Mouse (Mus musculus) thymus, postnatal 4 days (tissue): ENCODE data around the gene Klc3.

Experiments
- DNase-seq: peaks from one replicate; pipeline ENCODE4 v3.0.0; 2021

The Klc3 gene

DNA sequence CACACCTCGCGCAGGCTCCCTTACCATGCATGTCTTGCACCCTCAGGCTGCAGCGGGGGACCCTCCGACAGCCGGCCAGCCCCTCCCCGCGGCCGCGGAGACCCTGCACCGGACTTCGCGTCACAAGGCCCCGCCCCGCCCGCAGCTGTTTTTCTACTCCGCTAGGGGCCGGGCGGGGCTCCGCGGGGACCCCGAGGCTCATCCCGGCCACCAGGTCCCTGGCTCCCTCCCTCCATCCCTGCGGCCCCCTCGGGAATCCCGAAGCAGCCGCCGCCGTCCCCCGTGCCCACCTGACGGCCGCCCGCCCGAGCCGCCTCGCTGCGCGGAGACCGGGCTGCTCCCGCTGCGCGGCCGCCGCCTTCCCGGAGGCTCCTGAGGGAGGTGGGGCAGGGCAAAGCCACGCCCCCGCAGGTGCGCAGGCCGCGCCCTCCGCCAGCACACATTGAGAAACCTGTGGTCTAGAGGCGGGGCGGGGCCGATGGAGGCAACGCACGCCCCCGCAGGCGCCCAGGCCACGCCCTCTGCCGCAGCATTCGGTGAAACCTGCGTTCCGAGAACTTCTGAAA is at the start of gene Klc3:
Klc3 (minus strand) TSS at position 374 of the 566 bp plus-strand sequence.
- peak; percentile 96 for DNase-seq

DNA sequence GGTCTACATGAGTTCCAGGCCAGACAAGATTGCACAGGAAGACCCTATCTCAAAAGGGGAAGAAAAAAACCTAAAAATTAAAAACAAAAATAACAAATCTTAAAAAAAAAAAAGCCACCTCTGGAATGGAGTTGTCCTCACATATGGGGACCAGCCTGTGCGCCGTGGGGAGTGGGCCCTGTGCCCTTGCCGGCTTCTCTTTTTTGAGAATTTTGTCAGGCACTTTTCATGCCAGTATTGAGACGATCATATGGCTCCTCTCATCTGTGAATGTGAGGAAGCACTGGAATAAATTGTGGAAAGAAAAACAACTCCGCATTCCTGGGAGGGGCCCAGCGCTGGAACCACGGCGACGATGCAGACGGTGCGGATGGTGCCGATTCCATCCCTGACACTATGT is 45.3 kb upstream of the Klc3 start:
- DNase-seq: no peak

DNA sequence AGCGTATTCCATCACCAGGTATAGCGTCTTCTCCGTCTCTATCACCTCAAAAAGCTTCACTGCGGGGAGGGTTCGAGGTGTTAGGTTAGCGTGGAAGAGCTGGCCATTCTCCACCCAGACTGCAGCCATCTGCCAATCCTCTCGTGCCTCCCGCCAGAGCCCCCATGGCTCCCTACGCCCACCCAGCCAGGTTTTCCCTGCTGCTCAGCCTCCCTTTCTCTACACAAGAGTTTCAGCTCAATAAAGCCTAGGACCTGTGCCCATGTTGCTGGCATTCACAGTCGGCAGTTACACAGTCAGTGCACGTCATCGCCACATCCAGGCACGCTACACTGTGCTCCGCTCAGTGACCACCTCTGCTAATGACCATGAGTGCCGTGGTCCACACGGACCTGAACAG is 43.8 kb upstream of the Klc3 start:
- no peak for DNase-seq

DNA sequence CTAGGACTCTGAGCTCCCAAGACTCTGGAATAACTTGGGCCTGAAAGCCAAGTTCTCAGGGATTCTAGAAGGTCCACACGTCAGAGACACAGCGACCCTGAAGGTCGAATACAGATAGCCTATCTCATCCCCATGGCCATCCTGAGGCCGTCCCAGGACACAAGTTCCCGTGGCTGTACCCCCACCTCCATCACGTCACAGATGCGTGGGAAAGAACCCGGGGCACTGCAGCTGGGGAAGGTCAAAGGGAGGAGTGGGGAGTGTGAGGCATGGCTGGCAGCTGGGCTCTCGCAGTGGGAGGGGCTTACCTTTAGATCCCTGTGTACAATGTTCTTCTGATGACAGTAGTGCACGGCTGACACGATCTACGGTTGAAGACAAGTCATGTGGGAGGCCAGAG is 40.9 kb upstream of the Klc3 start:
- no peak for DNase-seq

DNA sequence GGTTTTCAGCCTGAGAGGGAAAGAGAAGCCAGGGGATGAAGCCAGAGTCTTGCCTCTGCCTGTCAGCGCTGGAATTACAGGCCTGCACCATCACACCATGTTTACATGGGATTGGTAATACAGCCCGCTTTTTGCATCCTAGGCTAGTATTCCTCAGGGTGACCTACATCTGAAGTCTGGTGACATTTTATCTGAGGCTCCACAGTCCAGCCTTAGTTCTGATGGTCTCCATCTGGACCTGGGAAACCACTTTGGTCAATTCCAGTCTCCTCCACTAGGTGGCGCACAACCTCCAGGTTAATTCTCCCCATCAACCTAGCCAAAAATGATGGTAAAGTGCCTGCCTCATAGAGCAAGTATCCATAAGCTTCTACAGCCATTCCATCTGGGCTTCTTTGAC is 39.4 kb upstream of the Klc3 start:
- DNase-seq: peak; percentile 88

DNA sequence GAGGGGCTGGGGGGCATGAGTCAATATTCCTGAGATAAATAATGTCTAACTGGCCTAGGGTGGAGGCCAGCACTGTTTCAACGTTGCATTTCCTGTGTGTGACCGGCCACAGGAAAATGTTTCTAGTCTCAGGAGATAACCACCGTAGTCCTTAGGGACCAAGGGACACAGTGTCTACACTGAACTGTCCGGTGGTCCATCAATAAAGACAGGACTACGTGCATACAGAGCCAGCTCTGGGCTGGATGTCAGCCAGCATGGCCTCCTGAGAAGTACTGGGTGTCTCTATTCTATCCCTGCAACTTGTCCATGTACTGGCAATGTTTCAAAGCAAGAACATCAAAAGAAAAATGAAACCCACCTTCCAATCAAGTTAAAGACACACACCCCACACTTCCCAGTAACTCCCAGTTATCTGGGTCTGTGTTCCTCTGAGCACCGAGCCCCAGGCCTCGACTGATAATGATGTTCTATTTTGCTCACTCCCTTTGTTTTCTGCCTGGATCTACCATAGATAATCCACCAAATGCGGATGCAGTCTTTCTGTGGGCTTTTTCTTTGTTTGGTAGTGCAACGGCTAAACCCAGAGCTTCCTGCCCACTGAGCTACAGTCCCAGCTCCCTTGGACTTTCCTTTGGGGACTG is 37.7 kb upstream of the Klc3 start:
- DNase-seq: no peak

DNA sequence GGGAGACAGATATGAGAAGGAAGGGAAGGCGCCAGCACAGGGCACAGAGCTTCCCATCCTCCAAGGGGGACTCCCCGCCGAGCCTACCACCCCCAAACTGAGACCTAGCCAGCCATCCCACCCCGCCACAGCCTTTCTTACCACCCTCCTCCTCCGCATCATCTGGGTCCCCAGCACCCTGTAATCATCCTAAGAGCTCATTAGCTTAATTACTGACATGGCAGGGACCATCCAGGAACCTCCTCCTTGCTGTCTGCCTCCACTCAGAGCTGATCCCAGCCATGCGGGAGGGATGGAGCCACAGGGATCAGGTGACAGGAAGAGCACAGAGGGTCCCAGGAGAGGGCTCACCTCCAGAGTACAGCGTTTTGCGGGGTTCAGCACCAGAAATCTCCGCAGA is 33.1 kb upstream of the Klc3 start:
- no peak for DNase-seq

DNA sequence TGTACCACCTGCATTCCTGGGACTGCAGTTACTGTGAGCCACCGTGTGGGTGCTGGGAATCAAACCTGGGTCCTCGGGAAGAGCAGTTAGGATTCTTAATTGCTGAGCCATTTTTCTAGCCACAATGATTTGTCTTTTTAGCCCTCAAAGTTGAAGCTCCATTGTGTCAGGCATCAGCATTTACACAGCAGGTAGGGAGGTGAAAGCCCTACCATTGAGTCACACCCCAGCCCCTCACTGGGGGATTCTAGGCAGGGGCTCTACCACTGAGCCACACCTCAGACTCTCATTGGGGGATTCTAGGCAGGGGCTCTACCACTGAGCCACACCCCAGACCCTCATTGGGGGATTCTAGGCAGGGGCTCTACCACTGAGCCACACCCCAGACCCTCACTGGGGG is 32.4 kb upstream of the Klc3 start:
- DNase-seq: no peak

DNA sequence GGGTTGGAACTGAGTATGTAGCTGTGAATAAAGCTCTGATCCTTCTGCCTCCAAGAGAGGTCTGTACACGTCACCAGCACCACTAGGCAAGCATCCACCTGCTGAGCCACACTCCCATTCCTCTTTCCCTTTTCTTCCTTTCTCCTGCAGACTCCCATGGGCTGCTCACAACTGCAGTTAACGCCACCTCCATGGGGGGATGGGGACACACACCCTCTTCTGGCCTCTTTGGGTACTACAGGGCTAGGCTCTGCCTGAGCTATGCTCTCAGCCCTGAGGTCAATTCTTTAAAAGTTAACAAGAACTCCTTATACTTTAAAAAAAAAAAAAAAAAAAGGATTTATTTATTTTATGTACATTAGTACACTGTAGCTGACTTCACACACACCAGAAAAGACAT is 28.6 kb upstream of the Klc3 start:
- DNase-seq: peak; percentile 44

DNA sequence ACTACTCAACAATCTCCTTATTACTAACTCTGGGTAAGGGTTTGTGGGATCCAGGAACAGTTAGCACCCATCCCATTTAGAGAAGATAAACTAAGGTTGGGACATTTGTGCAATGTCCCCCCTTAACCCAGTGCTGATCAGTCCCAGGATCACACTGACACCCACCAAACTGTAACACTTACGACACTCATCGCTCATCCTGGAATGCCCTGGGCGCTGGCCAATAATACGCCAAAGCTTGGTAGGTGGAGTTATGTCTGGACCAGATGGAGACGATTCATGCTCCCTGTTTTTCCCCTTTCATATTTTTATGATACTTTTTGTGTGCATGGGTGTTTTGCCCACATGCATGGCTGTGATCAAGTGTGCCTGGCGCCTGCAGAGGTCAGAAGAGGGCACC is 26.5 kb upstream of the Klc3 start:
- DNase-seq: no peak

DNA sequence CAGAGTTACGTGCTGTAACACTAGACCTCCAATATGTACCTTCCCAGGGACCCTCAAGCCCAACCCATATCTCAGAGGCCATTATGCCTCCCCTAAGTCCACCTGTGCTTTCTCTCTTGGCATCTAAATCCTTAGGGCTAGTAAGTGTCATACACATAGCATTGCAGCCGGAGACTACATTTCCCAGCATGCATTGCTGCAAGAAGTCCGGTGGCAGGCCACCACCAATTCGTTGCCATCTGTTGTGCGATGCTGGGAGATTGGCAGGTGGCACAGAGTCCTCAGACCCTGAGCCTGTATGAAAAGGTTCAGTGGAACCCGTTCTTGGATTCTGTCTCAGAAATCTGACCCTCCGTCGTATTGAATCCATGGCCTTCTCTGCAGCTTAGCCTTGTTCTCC is 25.8 kb upstream of the Klc3 start:
- DNase-seq: peak; percentile 42

DNA sequence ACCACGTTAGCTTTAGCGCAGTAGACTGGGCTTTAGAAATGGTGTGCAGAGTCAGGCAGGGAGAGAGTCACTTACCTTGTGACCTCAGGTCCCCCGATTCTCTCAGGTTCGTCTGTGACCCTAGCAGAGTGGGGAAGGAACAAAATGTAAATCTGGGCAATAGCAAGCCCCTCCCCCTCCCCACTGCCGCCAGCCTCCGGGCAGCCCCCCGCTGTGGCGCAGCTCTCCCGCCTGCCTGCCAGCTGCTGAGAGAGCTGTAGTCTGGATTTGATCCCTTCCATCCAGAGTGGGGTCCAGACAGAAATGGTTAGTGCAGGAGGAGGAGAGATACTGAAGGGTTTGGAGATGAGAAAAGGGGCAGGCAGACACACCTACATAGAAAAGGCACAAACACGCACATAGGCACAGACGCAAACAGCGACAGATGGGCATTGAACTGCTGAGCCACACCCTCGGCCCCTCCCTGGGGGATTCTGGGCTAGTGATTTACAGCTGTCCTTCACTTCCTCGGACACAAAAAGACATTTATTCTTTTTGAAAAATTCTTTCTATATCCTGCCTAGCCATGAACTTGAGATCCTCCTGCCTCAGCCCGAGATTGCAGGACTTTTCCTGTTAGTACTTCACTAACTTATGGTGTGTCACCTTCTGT is 24.2 kb upstream of the Klc3 start:
- DNase-seq: no peak

DNA sequence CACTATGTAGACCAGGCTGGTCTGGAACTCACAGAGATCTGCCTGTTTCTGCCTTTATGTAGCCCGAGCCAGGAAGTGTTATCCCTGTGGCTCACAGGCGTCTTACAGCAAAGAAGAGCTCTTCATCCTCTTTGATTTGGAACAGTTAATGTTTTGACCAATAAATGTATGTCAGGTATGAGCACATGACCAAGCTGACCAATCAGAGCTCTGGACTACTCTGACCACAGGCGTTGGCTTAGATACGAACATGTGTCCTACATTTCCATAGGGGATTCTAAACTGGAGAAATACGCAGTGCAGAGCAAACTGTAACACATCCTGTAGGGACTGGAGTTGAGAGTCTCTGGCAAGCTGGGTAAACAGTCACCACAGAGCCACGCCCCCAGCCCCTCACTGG is 23.0 kb upstream of the Klc3 start:
- no peak for DNase-seq

DNA sequence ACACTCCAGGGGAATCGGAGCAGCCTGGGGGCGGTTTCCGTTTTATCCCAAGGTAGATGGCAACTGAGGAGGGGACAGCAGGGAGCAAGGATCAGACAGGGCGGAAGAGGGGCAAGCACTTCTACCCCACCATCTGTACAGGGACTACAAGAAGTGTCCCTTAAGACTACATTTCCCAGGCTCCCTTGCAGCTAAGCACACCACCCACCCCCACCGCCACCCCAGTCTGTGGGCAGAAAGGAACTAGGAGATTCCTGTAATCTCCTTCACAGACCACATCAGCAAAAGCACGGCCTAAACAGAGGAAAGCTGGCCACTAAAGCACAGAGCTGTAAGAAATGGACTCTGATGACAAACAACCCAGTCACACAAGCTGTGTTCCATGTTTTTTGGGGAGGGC is 22.4 kb upstream of the Klc3 start:
- no peak for DNase-seq

DNA sequence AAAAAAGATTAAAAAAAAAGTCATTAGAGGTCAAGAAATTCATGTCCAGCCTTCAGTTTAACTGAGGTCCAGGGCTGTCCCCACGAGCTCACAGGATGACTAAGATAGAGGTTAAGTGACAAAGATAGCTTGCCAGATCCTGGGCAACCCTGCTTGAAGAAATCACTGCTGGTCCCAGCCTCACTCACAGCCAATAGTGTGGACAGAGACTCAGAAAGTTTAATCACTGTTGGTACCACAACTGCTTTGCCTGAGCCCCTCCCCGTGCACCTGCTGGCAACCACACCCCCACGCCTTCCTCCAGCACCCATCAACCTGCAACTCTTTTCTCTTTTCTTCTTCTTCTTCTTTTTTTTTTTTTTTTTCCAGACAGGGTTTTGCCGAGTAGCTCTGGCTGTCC is 20.1 kb upstream of the Klc3 start:
- DNase-seq: no peak

DNA sequence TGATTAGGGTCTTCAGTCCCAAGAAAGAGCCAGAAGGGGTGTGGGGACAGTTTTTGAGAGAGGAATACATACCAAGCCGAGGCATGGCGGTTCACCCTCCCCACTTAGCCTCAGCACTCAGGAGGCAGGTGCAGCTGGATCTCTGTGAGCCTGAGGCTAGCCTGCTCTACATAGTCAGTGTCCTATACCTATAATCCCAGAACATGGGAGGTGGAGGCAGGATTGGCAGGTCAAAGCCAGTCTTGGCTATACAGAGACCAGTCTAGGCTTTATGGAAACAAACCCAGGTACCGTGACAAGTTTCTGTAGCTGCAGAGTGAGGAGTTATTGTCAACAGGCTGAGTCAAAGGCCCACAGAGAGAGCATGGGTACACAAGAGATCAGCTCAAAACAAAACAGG is 19.2 kb upstream of the Klc3 start:
- DNase-seq: no peak

DNA sequence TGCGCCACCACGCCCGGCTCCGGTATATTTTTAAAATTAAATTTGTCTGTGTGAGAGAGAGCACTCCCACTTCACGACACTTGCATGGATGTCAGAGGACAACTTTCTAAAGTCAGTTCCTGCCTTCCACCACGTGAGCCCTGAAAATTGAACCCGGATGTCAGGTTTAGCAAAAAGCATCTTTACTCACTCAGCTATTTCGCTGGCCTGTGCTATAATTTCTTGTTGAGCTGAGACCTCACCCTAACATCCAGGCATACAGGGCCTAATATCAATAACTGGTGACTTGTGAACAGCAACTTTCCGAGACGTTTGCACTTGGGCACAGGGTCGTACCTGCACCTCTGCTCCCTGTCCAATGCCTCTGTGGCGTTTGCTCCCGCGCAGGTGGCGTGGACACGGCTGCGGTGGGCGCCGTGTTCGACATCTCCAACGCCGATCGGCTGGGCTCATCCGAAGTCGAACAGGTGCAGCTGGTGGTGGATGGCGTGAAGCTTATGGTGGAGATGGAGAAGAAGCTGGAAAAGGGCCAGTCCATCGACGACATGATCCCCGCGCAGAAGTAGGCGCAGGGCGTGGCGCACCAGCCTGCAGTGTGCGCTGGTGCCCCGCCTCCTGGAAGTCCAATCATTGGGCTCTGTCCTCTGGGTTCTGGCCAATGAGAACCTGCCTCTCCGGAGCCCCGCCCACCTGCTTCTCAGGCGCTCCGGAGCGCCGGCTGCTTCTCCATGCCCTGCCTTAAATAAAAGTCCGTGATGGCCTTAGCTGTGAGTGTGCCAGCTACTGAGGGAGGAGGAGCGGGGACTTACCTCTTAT is 17.1 kb upstream of the Klc3 start:
- DNase-seq: peak; percentile 94

DNA sequence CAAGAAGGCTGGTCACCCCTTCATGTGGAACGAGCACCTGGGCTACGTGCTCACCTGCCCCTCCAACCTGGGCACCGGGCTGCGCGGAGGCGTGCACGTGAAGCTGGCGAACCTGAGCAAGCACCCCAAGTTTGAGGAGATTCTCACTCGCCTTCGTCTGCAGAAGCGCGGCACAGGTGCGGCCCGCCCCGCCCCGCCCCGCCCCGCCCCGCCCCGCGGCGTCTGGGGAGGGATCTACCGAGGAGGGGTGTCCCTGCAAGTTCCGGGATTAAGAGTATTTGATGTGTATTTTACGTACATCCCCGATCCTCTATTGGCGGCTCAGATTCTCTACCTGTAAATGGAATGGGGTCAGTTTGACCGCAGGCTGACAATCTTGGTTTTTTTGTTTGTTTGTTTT is 16.2 kb upstream of the Klc3 start:
- peak; percentile 53 for DNase-seq

DNA sequence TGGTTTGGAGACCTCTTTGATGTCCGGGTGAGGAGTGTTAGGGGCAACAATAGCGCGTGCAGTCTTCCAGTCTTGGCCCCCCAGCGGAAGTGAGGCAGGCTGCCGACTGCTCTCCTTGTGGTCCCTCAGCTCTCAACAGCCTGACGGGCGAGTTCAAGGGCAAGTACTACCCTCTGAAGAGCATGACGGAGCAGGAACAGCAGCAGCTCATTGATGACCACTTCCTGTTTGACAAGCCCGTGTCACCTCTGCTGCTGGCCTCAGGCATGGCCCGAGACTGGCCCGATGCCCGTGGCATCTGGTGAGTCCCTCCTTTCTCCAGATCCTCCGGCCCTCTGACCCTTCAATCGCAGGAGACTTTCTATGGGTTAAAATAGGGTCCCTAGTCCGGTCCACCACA is 12.7 kb upstream of the Klc3 start:
- DNase-seq: peak; percentile 38

DNA sequence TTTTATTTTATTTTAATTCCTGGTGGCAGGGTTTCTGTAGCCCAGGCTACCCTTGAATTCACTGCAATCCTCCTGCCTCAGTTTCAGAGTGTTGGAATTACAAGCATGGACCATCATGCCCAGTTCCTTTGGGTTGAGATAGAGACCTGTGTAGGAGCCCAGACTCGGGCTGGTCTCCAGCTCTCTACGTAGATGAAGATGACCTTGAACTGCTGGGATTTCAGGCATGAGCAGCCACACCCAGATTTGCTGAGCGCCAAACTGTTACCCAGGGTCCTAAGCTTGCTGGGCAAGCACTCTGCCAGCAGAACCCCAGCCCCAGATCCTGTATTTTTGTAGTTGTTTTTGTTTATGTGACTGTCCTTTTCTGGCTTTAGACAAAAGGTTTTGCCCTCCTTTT is 9.6 kb upstream of the Klc3 start:
- DNase-seq: no peak

DNA sequence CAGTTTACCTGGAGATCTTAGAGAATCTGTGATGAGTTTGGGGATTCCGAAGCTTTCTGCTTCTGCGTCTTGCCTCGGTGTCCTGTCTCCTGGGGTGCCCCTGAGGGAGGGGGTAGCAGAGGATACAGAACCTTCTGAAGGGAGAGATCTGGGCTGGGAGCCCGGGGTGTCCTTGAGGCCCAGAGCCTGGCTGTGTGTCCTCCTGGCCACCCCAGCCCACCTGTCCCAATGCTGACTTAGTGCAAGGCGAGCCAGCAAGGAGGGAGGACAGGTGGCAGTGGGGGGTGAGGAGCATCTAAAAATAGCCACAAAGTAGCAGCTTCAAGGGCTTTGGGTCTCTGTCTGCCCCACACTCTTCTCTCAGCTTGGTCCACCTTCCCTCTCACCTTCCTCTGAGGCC is 7.9 kb upstream of the Klc3 start:
- no peak for DNase-seq

DNA sequence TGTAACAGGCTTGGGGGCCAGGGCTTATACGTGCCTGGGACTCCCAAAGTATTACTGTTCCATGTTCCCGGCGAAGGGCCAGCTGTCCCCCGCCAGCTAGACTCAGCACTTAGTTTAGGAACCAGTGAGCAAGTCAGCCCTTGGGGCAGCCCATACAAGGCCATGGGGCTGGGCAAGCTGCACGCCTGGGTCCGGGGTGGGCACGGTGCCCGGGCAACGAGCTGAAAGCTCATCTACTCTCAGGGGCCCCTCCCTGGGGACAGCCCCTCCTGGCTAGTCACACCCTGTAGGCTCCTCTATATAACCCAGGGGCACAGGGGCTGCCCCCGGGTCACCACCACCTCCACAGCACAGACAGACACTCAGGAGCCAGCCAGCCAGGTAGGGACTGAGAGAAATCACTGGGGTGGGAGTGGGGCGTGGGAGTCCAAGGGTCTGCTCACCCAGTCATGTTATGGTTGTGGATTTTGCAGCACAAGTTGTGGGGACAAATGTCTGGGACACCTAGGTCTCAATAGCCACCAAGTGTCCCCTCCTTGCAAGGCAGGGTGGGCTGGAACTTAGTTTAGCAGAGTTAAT is 7.0 kb upstream of the Klc3 start:
- DNase-seq: no peak

DNA sequence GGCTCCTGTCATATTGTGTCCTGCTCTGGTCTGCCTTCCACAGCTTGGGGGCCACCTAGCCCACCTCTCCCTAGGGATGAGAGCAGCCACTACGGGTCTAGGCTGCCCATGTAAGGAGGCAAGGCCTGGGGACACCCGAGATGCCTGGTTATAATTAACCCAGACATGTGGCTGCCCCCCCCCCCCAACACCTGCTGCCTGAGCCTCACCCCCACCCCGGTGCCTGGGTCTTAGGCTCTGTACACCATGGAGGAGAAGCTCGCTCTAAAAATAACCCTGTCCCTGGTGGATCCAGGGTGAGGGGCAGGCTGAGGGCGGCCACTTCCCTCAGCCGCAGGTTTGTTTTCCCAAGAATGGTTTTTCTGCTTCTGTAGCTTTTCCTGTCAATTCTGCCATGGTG is 5.8 kb upstream of the Klc3 start:
- no peak for DNase-seq

DNA sequence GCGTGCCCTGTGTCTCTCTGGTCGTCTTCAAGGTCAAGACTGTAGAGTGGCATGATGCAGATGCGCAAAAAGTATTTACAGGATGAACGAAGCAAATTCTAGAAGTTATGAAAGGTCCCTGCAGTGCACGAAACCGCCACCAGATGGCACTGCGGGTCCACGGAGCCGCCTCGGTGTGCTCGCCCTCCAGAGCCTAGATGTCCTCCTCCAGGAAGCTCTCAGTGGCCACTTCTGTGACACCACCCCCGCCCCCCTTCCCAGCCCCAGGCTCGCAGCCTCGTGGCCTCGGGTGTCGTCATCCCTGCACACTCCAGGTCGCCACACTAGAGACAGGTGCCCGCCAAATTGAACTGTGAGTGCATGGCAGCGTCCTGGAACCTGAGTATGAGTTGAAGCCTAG is 1.5 kb upstream of the Klc3 start:
- DNase-seq: peak; percentile 93
